ENCODE assay signal across 22 mouse cellular contexts in genomic region chr10:116655018-116655807, GRCm38 (mm10).
DNase-seq lines count a peak whose midpoint lies in the region; ATAC-seq and TF ChIP-seq lines count a peak whose summit lies in the region.
"Had no signal": no experiment of that assay in that cellular context is flagged by ENCODE, and none has a peak within 500 bp of the region (broad histone marks: within the 10 kb centered on the region; RNA-seq: fewer than 3 reads in every experiment).

No protein-coding gene starts in this region.

- peak overlapping the region; percentile 45 for H3K9ac ChIP-seq in CH12.LX (ENCODE audit: insufficient read depth, low read depth)
- H3K9ac ChIP-seq in midbrain, embryonic 14.5 days (replicated peaks; ENCODE audit: low read length): no peak overlapping the region
- H3K9ac ChIP-seq: embryonic facial prominence, embryonic 12.5 days; forebrain, embryonic 15.5 days; heart, embryonic 15.5 days; hindbrain, embryonic 13.5 days had no signal

- no peak for TF ChIP-seq CTCF in CH12.LX (conservative IDR thresholded peaks at IDR 0.05 in 1 of 2, IDR thresholded peaks at IDR 0.05 in 1 of 2; ENCODE audit: low read depth in 2 of 2, low read length in 2 of 2)

- H3K27ac ChIP-seq in heart, embryonic 10.5 days: no peak overlapping the region
- no peak overlapping the region for H3K27ac ChIP-seq in CH12.LX (ENCODE audit: insufficient read depth, low read depth)
- no peak overlapping the region for H3K27ac ChIP-seq in midbrain, embryonic 14.5 days (replicated peaks; ENCODE audit: low read depth, low read length)
- H3K27ac ChIP-seq: embryonic facial prominence, embryonic 12.5 days; forebrain, embryonic 15.5 days; heart, embryonic 15.5 days; hindbrain, embryonic 13.5 days; hindbrain, postnatal 0 days had no signal

- in situ Hi-C loops in CH12.LX (cut with MboI; ENCODE audit: low pct_ligation_motif_present, low pct_unique_long_range_greater_than_20kb, low sequenced_read_pairs): no loop called here

- ATAC-seq in midbrain, embryonic 14.5 days (ENCODE audit: low FRiP score, low TSS enrichment): no peak
- ATAC-seq: forebrain, embryonic 15.5 days; hindbrain, postnatal 0 days; intestine, embryonic 16.5 days had no signal

- 68% methylated on average over 6 of the region's 6 CpGs for WGBS in heart, embryonic 10.5 days
- 81% methylated on average over 6 of the region's 6 CpGs for WGBS in midbrain, embryonic 14.5 days

- H3K79me2 ChIP-seq in CH12.LX (replicated peaks; ENCODE audit: control insufficient read depth, extremely low read depth, insufficient read depth, poor library complexity, severe bottlenecking): no peaks in the 10 kb centered on the region

- no peak for TF ChIP-seq POLR2A in CH12.LX (IDR thresholded peaks at IDR 0.05; ENCODE audit: low read depth, low read length)

- TF ChIP-seq EP300 in CH12.LX (IDR thresholded peaks at IDR 0.05; ENCODE audit: low read length): no peak

- no peaks in the 10 kb centered on the region for H3K27me3 ChIP-seq in heart, embryonic 10.5 days (ENCODE audit: insufficient read depth, poor library complexity, severe bottlenecking)
- no peaks in the 10 kb centered on the region for H3K27me3 ChIP-seq in CH12.LX (replicated peaks)
- no peaks in the 10 kb centered on the region for H3K27me3 ChIP-seq in midbrain, embryonic 14.5 days (ENCODE audit: control insufficient read depth, insufficient read depth, low read length)
- H3K27me3 ChIP-seq: embryonic facial prominence, embryonic 12.5 days; forebrain, embryonic 15.5 days; heart, embryonic 15.5 days; hindbrain, embryonic 13.5 days had no signal

- H3K36me3 ChIP-seq in heart, embryonic 10.5 days: no peaks in the 10 kb centered on the region
- H3K36me3 ChIP-seq in CH12.LX (replicated peaks in 1 of 2; ENCODE audit: control insufficient read depth in 1 of 2, insufficient read depth in 1 of 2, low read length in 1 of 2): peaks cover 0 to 2% of the 10 kb centered on the region in 2 experiments
- no peaks in the 10 kb centered on the region for H3K36me3 ChIP-seq in midbrain, embryonic 14.5 days (ENCODE audit: control insufficient read depth, insufficient read depth, low read length)
- H3K36me3 ChIP-seq: embryonic facial prominence, embryonic 12.5 days; forebrain, embryonic 15.5 days; heart, embryonic 15.5 days; hindbrain, embryonic 13.5 days had no signal

- dilution Hi-C loops in CH12.LX (cut with MboI; ENCODE audit: extremely low pct_ligation_motif_present, extremely low pct_unique_long_range_greater_than_20kb, low sequenced_read_pairs): no loop called here

- no peaks in the 10 kb centered on the region for H3K9me3 ChIP-seq in heart, embryonic 10.5 days
- H3K9me3 ChIP-seq in CH12.LX (replicated peaks; ENCODE audit: low read length): peaks cover 11% of the 10 kb centered on the region
- no peaks in the 10 kb centered on the region for H3K9me3 ChIP-seq in midbrain, embryonic 14.5 days (ENCODE audit: control insufficient read depth, low read length)
- H3K9me3 ChIP-seq: embryonic facial prominence, embryonic 12.5 days; forebrain, embryonic 15.5 days; heart, embryonic 15.5 days; hindbrain, embryonic 13.5 days had no signal

- peak overlapping the region; percentile 65 for H3K4me2 ChIP-seq in CH12.LX (ENCODE audit: insufficient read depth, low read depth, poor library complexity, severe bottlenecking)
- no peak overlapping the region for H3K4me2 ChIP-seq in midbrain, embryonic 14.5 days (ENCODE audit: low read length)
- H3K4me2 ChIP-seq: embryonic facial prominence, embryonic 12.5 days; forebrain, embryonic 15.5 days; heart, embryonic 11.5 days; heart, embryonic 15.5 days; hindbrain, embryonic 13.5 days had no signal

- peak; percentile 44 for DNase-seq in heart, adult 11 months
- DNase-seq in heart, embryonic 10.5 days (ENCODE audit: low spot score): no peak
- DNase-seq in A20 (ENCODE audit: low read depth, low spot score) (peak; percentile 62), CH12.LX (ENCODE audit: extremely low read depth) (peak; percentile 56)
- DNase-seq in naive thymus-derived CD4-positive, alpha-beta T cell, adult 2 months (ENCODE audit: low read depth): peak; percentile 29
- DNase-seq in adrenal gland, adult (ENCODE audit: inconsistent age in 2 of 2, low spot score in 1 of 2): no peak
- no peak for DNase-seq in midbrain, embryonic 14.5 days
- DNase-seq: adrenal gland, adult 8-10 months; adrenal gland, postnatal 36 days; cerebellum, adult 11 months; cerebellum, adult 8-10 months; cerebellum, postnatal 14 days; gastrocnemius, postnatal 36 days; heart, adult 18-20 months; heart, postnatal 14 days had no signal

- TF ChIP-seq RAD21 in CH12.LX (IDR thresholded peaks at IDR 0.05; ENCODE audit: low read depth, low read length): no peak

- H3K4me3 ChIP-seq in heart, embryonic 10.5 days: no peak overlapping the region
- no peak overlapping the region for H3K4me3 ChIP-seq in CH12.LX (replicated peaks in 1 of 3; ENCODE audit: low read depth in 2 of 3, low read length in 2 of 3, poor library complexity in 1 of 3)
- H3K4me3 ChIP-seq in midbrain, embryonic 14.5 days (replicated peaks; ENCODE audit: low read depth, low read length): no peak overlapping the region
- H3K4me3 ChIP-seq: embryonic facial prominence, embryonic 12.5 days; forebrain, embryonic 15.5 days; heart, embryonic 15.5 days; hindbrain, embryonic 13.5 days had no signal

- no peaks in the 10 kb centered on the region for H3K4me1 ChIP-seq in heart, embryonic 10.5 days
- H3K4me1 ChIP-seq in CH12.LX (ENCODE audit: control insufficient read depth in 1 of 2, insufficient read depth in 2 of 2): peaks cover 6 to 26% of the 10 kb centered on the region in 2 experiments
- H3K4me1 ChIP-seq in midbrain, embryonic 14.5 days (ENCODE audit: control insufficient read depth, insufficient read depth, low read length): peaks cover 6% of the 10 kb centered on the region; the same call in 1 of the 2 replicates
- H3K4me1 ChIP-seq: heart, embryonic 15.5 days had no signal

TF ChIP-seq in CH12.LX, 34 proteins besides CTCF, POLR2A, EP300 and RAD21:
- TF ChIP-seq MAFK (IDR thresholded peaks at IDR 0.05; ENCODE audit: insufficient replicate concordance, low read length): no peak
- TF ChIP-seq BHLHE40 (IDR thresholded peaks at IDR 0.05; ENCODE audit: low read depth, low read length): peak; percentile 14; the same call in 1 of the 2 replicates
- TF ChIP-seq NRF1 (IDR thresholded peaks at IDR 0.05; ENCODE audit: low read depth, low read length): no peak
- TF ChIP-seq MEF2A (IDR thresholded peaks at IDR 0.05; ENCODE audit: borderline replicate concordance, low read depth, low read length): 0 out of 2 replicates have a peak, but pooled peaks have one; percentile 6
- TF ChIP-seq IRF4 (IDR thresholded peaks at IDR 0.05; ENCODE audit: low read depth, low read length): 0 out of 2 replicates have a peak, but pooled peaks have one; percentile 43
- peak; percentile 39; the same call in 1 of the 2 replicates for TF ChIP-seq ZNF384 (IDR thresholded peaks at IDR 0.05; ENCODE audit: low read depth, low read length)

Comparison
In these comparisons a context has a peak if more than half of its experiments do, and no peak if none do; other contexts are left out.
1. DNase-seq: peak in heart, adult 11 months (single experiment), A20 (single experiment), CH12.LX (single experiment) and naive thymus-derived CD4-positive, alpha-beta T cell, adult 2 months (single experiment); none in heart, embryonic 10.5 days (single experiment), adrenal gland, adult (0 of 2) and midbrain, embryonic 14.5 days (single experiment).